Mouse (Mus musculus) left cerebral cortex, adult 6 months (tissue): Measurements from ENCODE around the gene Ssxa1. TPM values are rescaled to one million over a fixed set of nuclear protein-coding genes. Genes with fewer than 3 reads are reported as not detected.

Experiments
- long read RNA-seq, 2 experiments: library from polyadenylated mRNA; unstranded; transcript quantifications; one replicate each; pipeline ENCODE4 v2.0.0; 2019 to 2020
- polyA plus RNA-seq: library from polyadenylated mRNA; unstranded; fragments of <200 nt; fragmentation: Nextera tagmentation; gene quantifications from 2 replicates; pipeline ENCODE4 v1.2.3, GENCODE M21; 2021

Gene Ssxa1
- polyA plus RNA-seq, result not detected in 2 replicates
- long read RNA-seq, experiment 1, result 0 reads
- long read RNA-seq, experiment 2, result 0 reads

GRCm38 (mm10) chrX:21115520-21115919 lies at the start of gene Ssxa1:
TSS of gene Ssxa1 (plus strand) at chrX:21115820.

DNA sequence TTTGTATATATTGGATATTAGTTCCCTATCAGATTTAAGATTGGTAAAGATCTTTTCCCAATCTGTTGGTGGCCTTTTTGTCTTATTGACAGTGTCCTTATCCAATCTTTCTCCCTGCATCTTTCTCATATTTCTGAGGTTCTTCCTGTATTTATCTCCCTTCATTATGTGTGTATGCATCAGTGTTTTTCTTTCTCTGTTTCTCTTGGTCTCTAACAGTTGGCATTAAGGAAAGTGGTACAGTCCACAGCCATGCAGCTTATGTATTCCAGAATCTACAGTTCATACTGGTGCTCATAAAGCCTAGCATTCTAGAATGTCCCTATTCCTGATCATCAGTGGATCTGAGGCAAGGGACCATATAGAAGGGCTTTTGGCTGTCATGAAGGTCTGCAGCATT lies 47.5 kb upstream of the Ssxa1 start, which contains the start of gene Spaca5:
Gene Spaca5, plus strand, starts transcription at position 301 of the 400 bp plus-strand sequence.

GRCm38 (mm10) chrX:21088983-21089866 lies 26.4 kb upstream of the Ssxa1 start, which contains the start of gene Zfp300:
TSS of gene Zfp300 (minus strand) at chrX:21089527.

Other genes with a start within 250 kb of the Ssxa1 start
- gene Timp1, start 245.7 kb upstream of the Ssxa1 start, polyA plus RNA-seq, result 0.74 and 0.92 TPM in 2 replicates
- 79.1 and 178 TPM in 2 replicates for gene Syn1, start 194.8 kb upstream of the Ssxa1 start, polyA plus RNA-seq
- gene Cfp, start 184.3 kb upstream of the Ssxa1 start, polyA plus RNA-seq, result 1.1 and 1.2 TPM in 2 replicates
- gene Elk1, start 165.2 kb upstream of the Ssxa1 start, polyA plus RNA-seq, result 25.7 and 39.8 TPM in 2 replicates
- gene Uxt, start 153.8 kb upstream of the Ssxa1 start, polyA plus RNA-seq, result 18.1 and 23.1 TPM in 2 replicates
- gene Zfp182, start 53.5 kb upstream of the Ssxa1 start, polyA plus RNA-seq, result 2.4 and 2.5 TPM in 2 replicates
- not detected in 2 replicates for gene Spaca5, start 47.4 kb upstream of the Ssxa1 start, polyA plus RNA-seq
- 0.82 and 1.7 TPM in 2 replicates for gene Zfp300, start 26.3 kb upstream of the Ssxa1 start, polyA plus RNA-seq
- not detected in 2 replicates for gene Gm21876, start 59.8 kb downstream of the Ssxa1 start, polyA plus RNA-seq